Mouse (Mus musculus) heart, adult 2 months (tissue): ENCODE results near the gene Nck1. TPM values are rescaled to one million over a fixed set of nuclear protein-coding genes. Genes with fewer than 3 reads are reported as not detected.

Experiments
- DNase-seq, 2 experiments: peaks; one replicate each; pipeline ENCODE4 v3.0.0; 2021
- H3K27ac ChIP-seq: fragments of 200-600 bp; 2 replicates; pipeline ENCODE4 v1.8.1; 2022
- H3K27me3 ChIP-seq: fragments of 200-500 bp; 2 replicates; pipeline ENCODE4 v1.6.1; 2012; ENCODE audit warnings: mild to moderate bottlenecking, low read length, inconsistent platforms, mixed read lengths; ENCODE audit not compliant: control insufficient read depth, insufficient read depth
- H3K36me3 ChIP-seq: fragments of 200-500 bp; 2 replicates; pipeline ENCODE4 v1.6.1; 2012; ENCODE audit warnings: low read length, inconsistent platforms; ENCODE audit not compliant: control insufficient read depth, insufficient read depth
- H3K4me1 ChIP-seq: fragments of 200-500 bp; 2 replicates; pipeline ENCODE4 v1.6.1; 2011; ENCODE audit warnings: low read length; ENCODE audit not compliant: control insufficient read depth, insufficient read depth
- H3K4me3 ChIP-seq: fragments of 200-600 bp; 2 replicates; pipeline ENCODE4 v1.8.1; 2022
- H3K79me2 ChIP-seq: fragments of 200-500 bp; replicated peaks from 2 replicates; pipeline ENCODE4 v1.6.1; 2012; ENCODE audit warnings: mild to moderate bottlenecking, inconsistent platforms, low read length, moderate library complexity, mixed read lengths; ENCODE audit not compliant: control insufficient read depth, insufficient read depth
- H3K9ac ChIP-seq: fragments of 200-500 bp; 2 replicates; pipeline ENCODE4 v1.6.1; 2012; ENCODE audit warnings: low read depth, mild to moderate bottlenecking, control low read depth, inconsistent platforms, low read length, mixed read lengths
- CTCF ChIP-seq: fragments of 200-600 bp; IDR thresholded peaks from 2 replicates; pipeline ENCODE4 v1.8.1; 2022; ENCODE audit warnings: antibody characterized with exemption, mild to moderate bottlenecking, moderate library complexity
- EP300 ChIP-seq: fragments of 200-500 bp; IDR thresholded peaks from 2 replicates; pipeline ENCODE4 v1.6.1; 2011; ENCODE audit warnings: low read depth, low read length, control low read depth; ENCODE audit not compliant: insufficient read depth
- POLR2A ChIP-seq: fragments of 200-500 bp; IDR thresholded peaks from 2 replicates; pipeline ENCODE4 v1.6.1; 2011; ENCODE audit warnings: mild to moderate bottlenecking, low read depth, low read length, control low read depth; ENCODE audit not compliant: insufficient read depth
- WGBS: fragments of 180-500 bp; shearing (Covaris S2); methylation state at CpG from one replicate; pipeline ENCODE4 v1.1.7; 2018; 5-methylcytosine and 5-hydroxymethylcytosine counted together
- intact Hi-C: fragments of 180-260 bp; cut with DNase I; formaldehyde crosslinking; loops from one replicate; pipeline ENCODE4 v1.15.1; 2025
- polyA plus RNA-seq: library from polyadenylated mRNA; depleted of rRNA; stranded (reverse); fragments of >200 nt; gene quantifications from 2 replicates; pipeline ENCODE4 v1.2.3, GENCODE M21; 2012
- total RNA-seq, 2 experiments: library from RNA; stranded (reverse); gene quantifications; 2 replicates each; pipeline ENCODE4 v1.2.3; 2021

Nck1 gene
- total and polyA plus RNA-seq, 3 experiments = 7.0 to 47.5 (median 41.7) TPM

DNA sequence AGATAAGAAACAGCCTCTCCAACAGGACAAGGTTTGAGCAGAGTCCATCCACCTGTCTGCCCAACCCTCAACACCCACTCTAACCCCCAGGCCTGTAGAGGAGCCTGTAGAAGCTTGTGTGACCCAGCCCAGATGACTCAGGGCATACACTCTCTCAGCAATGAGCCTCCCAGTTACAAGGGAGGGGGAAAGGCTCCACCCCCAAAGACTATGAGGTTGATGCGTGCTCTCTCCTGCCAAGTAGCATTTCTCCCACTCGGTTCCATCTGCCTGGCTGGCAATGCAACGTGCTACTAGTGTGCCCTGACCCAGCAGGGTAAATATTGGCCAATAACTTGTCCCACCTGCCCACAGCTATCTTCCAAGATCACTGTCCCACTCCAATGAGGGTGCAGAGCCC is 79.2 kb downstream of the Nck1 start:
- peak in 1 of 2 experiments; percentile 36 for DNase-seq
- H3K4me1 ChIP-seq = peaks cover 40% of the 10 kb centered on the region
- intact Hi-C loops = no loop called here
- peaks cover 4% of the 10 kb centered on the region; the same call in 1 of the 2 replicates for H3K36me3 ChIP-seq
- H3K79me2 ChIP-seq = no peaks in the 10 kb centered on the region
- H3K27me3 ChIP-seq = no peaks in the 10 kb centered on the region
- no peak overlapping the region for H3K9ac ChIP-seq
- peak overlapping the region; percentile 58 for H3K27ac ChIP-seq
- 56% methylated on average over 3 of the region's 3 CpGs for WGBS
- TF ChIP-seq EP300 = no peak
- no peak overlapping the region for H3K4me3 ChIP-seq

DNA sequence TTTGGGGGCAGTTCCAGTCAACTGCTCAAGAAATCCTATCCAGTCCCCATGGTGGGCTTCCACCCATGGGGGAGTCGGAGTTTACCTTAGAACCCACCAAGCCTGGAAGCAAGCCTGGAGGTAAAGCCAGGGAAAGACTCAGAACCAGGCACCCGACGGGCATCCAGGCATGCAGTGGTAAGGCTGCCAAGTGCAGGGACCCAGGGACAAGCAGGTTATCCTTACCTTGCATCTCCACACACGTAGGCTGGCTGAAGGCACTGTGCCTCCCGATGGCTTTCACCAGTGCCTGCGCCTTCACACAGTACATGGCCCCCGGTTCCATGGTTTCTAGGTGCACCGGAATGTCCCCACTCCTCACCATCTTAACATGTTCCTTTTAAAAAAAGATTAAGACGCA is 79.9 kb downstream of the Nck1 start:
- DNase-seq = no peak
- TF ChIP-seq EP300 = no peak
- no peak overlapping the region for H3K4me3 ChIP-seq
- no peaks in the 10 kb centered on the region for H3K27me3 ChIP-seq
- no peak overlapping the region for H3K9ac ChIP-seq
- peaks cover 4% of the 10 kb centered on the region; the same call in 1 of the 2 replicates for H3K36me3 ChIP-seq
- peak overlapping the region; percentile 19 for H3K27ac ChIP-seq
- H3K79me2 ChIP-seq = no peaks in the 10 kb centered on the region
- WGBS = 98% methylated on average over 9 of the region's 9 CpGs
- intact Hi-C loops = no loop called here
- peaks cover 37% of the 10 kb centered on the region for H3K4me1 ChIP-seq

DNA sequence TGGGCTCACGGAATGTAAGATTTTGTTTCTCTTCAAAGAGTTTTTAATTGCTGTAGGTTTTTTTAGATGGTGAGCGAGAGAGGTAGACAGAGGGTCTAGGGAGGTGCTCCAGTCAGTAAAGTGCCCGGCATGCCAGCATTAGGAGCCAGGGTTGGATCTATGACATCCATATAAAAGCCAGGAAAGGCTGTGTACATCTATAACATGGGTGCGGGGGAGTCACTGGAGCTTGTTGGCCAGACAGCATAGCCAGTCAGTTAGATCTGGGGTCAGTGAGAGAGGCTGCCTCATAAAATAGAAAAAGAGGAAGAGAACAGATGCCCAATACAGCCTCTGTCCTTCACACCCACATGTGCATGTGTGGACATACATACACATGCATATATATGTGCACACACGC is 80.6 kb downstream of the Nck1 start:
- H3K27ac ChIP-seq = no peak overlapping the region
- TF ChIP-seq EP300 (no peak), POLR2A (no peak), CTCF (no peak)
- WGBS = 97% methylated on average over 5 of the region's 5 CpGs
- no peaks in the 10 kb centered on the region for H3K27me3 ChIP-seq
- H3K36me3 ChIP-seq = peaks cover 4% of the 10 kb centered on the region; the same call in 1 of the 2 replicates
- no peaks in the 10 kb centered on the region for H3K79me2 ChIP-seq
- H3K4me3 ChIP-seq = no peak overlapping the region
- intact Hi-C loops = no loop called here
- peaks cover 37% of the 10 kb centered on the region for H3K4me1 ChIP-seq
- no peak for DNase-seq
- H3K9ac ChIP-seq = no peak overlapping the region

DNA sequence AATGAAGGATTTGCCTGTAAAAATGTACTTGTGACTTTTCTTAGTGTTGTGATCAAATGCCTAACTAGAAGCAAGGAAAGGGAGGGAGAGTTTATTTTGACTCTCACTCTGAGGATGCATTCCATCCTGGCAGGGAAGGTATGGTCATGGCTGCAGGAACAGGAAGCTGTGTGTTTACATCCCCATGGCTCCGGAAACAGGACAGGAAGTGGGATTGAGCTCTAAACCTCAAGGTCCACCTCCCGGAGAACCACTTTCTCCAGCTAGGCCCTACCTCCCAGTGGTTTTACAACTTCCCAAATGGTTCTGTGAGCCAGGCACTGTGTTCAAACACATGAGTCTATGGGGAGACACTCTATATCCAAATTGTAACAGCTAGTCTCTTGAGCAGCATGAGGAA is 82.2 kb downstream of the Nck1 start:
- Histone ChIP-seq H3K27me3 (no peaks in the 10 kb centered on the region), H3K27ac (peak overlapping the region; percentile 23; the same call in 1 of the 2 replicates), H3K79me2 (no peaks in the 10 kb centered on the region), H3K36me3 (peaks cover 3% of the 10 kb centered on the region; the same call in 1 of the 2 replicates), H3K9ac (no peak overlapping the region), H3K4me1 (peaks cover 29% of the 10 kb centered on the region), H3K4me3 (no peak overlapping the region)
- 54% methylated on average over 2 of the region's 2 CpGs for WGBS
- intact Hi-C loops = loop anchor here (2.0 kb wide), 1 partner anchor 43 kb away; no protein-coding TSS in a partner anchor
- TF ChIP-seq POLR2A = no peak
- DNase-seq = no peak

DNA sequence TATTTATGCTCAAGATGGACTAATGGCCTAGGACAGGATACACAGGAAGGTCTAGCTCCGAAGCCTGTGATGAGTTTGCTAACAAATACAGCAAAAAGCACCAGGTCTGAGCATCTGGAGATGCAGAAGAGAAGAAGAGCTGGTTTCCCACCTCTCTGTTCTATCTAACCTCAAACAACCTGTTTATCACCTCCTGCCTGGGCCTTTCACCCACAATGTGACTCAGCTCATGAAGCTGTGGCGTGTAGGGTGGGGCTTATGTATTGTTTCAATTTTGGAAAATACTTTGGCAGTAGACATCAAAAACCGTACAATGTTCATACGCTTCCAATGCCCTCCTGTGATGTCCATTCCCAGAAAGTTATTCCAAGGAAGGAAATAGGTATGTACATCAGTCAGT is 83.8 kb downstream of the Nck1 start:
- Histone ChIP-seq H3K27ac (peak overlapping the region; percentile 83), H3K27me3 (no peaks in the 10 kb centered on the region), H3K4me3 (no peak overlapping the region), H3K79me2 (no peaks in the 10 kb centered on the region), H3K36me3 (no peaks in the 10 kb centered on the region), H3K4me1 (peaks cover 22% of the 10 kb centered on the region), H3K9ac (no peak overlapping the region)
- TF ChIP-seq EP300 (no peak), POLR2A (no peak), CTCF (no peak)
- WGBS = 48% methylated on average over 4 of the region's 4 CpGs
- peak in 1 of 2 experiments; percentile 49 for DNase-seq
- intact Hi-C loops = loop anchor here (2.0 kb wide), 1 partner anchor 45 kb away; no protein-coding TSS in a partner anchor

DNA sequence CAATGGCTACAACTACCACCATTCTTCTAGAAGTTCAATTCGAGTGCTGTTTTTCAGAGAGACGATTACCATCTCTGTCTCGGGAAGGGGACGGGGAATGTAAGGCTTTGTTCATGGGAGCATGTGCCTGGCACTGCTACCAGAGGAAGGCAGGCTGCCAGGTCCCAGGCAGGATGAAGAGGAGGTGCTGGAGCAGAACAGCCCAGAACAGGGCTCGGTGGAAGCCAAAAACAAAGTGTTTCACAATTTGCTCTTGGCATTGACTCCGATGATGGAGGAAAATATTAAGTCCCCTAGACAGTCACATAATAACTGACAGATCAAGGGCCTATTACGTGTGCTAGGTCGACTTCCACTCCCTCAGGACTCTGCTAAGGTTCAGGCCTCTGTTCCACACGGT is 84.3 kb downstream of the Nck1 start:
- TF ChIP-seq EP300 = peak; percentile 47; the same call in 1 of the 2 replicates
- TF ChIP-seq POLR2A = no peak
- TF ChIP-seq CTCF = no peak
- H3K36me3 ChIP-seq = no peaks in the 10 kb centered on the region
- H3K4me3 ChIP-seq = no peak overlapping the region
- H3K27me3 ChIP-seq = no peaks in the 10 kb centered on the region
- peaks cover 18% of the 10 kb centered on the region for H3K4me1 ChIP-seq
- DNase-seq = peak; percentile 72 to 77
- 21% methylated on average over 9 of the region's 9 CpGs for WGBS
- H3K9ac ChIP-seq = no peak overlapping the region
- H3K27ac ChIP-seq = peak overlapping the region; percentile 83
- H3K79me2 ChIP-seq = no peaks in the 10 kb centered on the region
- intact Hi-C loops = loop anchor here (2.0 kb wide), 1 partner anchor 45 kb away; no protein-coding TSS in a partner anchor

DNA sequence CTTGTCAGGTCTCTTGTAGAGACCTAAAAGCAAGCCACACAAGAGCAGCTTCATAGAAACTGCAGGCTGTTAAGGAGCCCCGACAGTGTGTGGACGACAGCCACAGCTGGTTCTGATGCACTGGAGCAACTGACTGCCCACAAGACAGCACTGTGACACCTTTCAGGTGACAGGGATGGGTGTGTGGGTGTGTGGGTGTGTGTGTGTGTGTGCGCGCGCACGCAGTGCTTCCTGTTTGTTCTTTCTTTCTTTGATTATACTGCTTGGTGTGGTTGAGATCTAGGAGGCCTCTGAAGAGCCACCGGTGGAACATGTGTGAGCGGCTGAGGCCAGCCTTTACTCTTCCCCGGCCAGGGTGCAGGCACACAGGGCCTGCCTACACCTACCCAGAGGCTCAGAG is 85.7 kb downstream of the Nck1 start:
- TF ChIP-seq POLR2A = no peak
- TF ChIP-seq CTCF = no peak
- TF ChIP-seq EP300 = no peak
- no peaks in the 10 kb centered on the region for H3K79me2 ChIP-seq
- peak in 1 of 2 experiments; percentile 14 for DNase-seq
- no peaks in the 10 kb centered on the region for H3K27me3 ChIP-seq
- H3K4me3 ChIP-seq = no peak overlapping the region
- WGBS = 94% methylated on average over 9 of the region's 9 CpGs
- H3K9ac ChIP-seq = no peak overlapping the region
- no peak overlapping the region for H3K27ac ChIP-seq
- intact Hi-C loops = no loop called here
- H3K4me1 ChIP-seq = peaks cover 16% of the 10 kb centered on the region
- H3K36me3 ChIP-seq = no peaks in the 10 kb centered on the region
